Mouse (Mus musculus): ENCODE results near the gene Rngtt. TPM values are rescaled to one million over a fixed set of nuclear protein-coding genes. Genes with fewer than 3 reads are reported as not detected.

Rngtt gene
- polyA plus RNA-seq, 1 experiment = 51.9 TPM

DNA sequence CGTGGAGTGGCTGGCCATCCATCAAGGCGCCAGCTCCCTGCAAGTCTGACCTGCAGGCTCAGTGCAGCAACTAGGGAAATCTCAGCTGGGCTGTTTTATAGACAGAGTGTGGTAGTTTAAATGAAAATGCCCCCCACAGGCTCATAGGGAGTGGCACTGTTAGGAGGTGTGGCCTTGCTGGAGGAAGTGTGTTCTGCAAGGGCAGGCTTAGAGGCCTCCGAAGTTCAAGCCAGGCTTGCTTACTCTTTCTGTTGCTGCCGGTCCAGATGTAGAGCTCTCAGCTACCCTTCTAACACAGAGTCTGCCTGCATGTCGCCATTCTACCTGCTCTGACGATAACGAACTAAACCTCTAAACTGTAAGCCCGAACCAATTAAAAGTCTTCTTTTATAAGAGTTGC, 222.5 kb downstream of the Rngtt start:
- TF ChIP-seq CTCF (IDR thresholded peaks at IDR 0.05; ENCODE audit: low read depth, low read length) (no peak), POLR2A (IDR thresholded peaks at IDR 0.05; ENCODE audit: insufficient read depth, low read length) (no peak), EP300 (IDR thresholded peaks at IDR 0.05; ENCODE audit: insufficient read depth, low read depth, low read length) (no peak)
- Histone ChIP-seq H3K4me3 (ENCODE audit: low read depth, low read length) (peak overlapping the region; percentile 6; the same call in 1 of the 2 replicates), H3K9me3 (replicated peaks; ENCODE audit: control insufficient read depth, insufficient read depth, low read length, poor library complexity, severe bottlenecking) (no peaks in the 10 kb centered on the region), H3K27me3 (ENCODE audit: control insufficient read depth, insufficient read depth, low read length, poor library complexity, severe bottlenecking) (no peaks in the 10 kb centered on the region), H3K27ac (ENCODE audit: insufficient read depth, low read length) (no peak overlapping the region), H3K4me1 (ENCODE audit: control insufficient read depth, insufficient read depth, low read length) (no peaks in the 10 kb centered on the region), H3K9ac (ENCODE audit: low read depth, poor library complexity, severe bottlenecking) (peak overlapping the region; percentile 49; the same call in 1 of the 2 replicates), H3K36me3 (ENCODE audit: control insufficient read depth, insufficient read depth, low read length, poor library complexity, severe bottlenecking) (no peaks in the 10 kb centered on the region)

- Histone ChIP-seq H3K27me3 (ENCODE audit: control insufficient read depth, insufficient read depth, low read length, poor library complexity, severe bottlenecking) (no peaks in the 10 kb centered on the region), H3K4me1 (ENCODE audit: control insufficient read depth, insufficient read depth, low read length) (peaks cover 2% of the 10 kb centered on the region), H3K4me3 (ENCODE audit: low read depth, low read length) (no peak overlapping the region), H3K27ac (ENCODE audit: insufficient read depth, low read length) (no peak overlapping the region), H3K36me3 (ENCODE audit: control insufficient read depth, insufficient read depth, low read length, poor library complexity, severe bottlenecking) (no peaks in the 10 kb centered on the region), H3K9ac (ENCODE audit: low read depth, poor library complexity, severe bottlenecking) (no peak overlapping the region), H3K9me3 (replicated peaks; ENCODE audit: control insufficient read depth, insufficient read depth, low read length, poor library complexity, severe bottlenecking) (no peaks in the 10 kb centered on the region)
- TF ChIP-seq EP300 (IDR thresholded peaks at IDR 0.05; ENCODE audit: insufficient read depth, low read depth, low read length) = no peak
- no peak for TF ChIP-seq CTCF (IDR thresholded peaks at IDR 0.05; ENCODE audit: low read depth, low read length)
- no peak for TF ChIP-seq POLR2A (IDR thresholded peaks at IDR 0.05; ENCODE audit: insufficient read depth, low read length)
Observed at GRCm38 (mm10) chr4:33544755-33545576, 234.9 kb downstream of the Rngtt start.

GRCm38 (mm10) chr4:33545577-33545879, 235.4 kb downstream of the Rngtt start:
- no peak overlapping the region for H3K9ac ChIP-seq (ENCODE audit: low read depth, poor library complexity, severe bottlenecking)
- H3K9me3 ChIP-seq (replicated peaks; ENCODE audit: control insufficient read depth, insufficient read depth, low read length, poor library complexity, severe bottlenecking) = no peaks in the 10 kb centered on the region
- TF ChIP-seq CTCF (IDR thresholded peaks at IDR 0.05; ENCODE audit: low read depth, low read length) (no peak), POLR2A (IDR thresholded peaks at IDR 0.05; ENCODE audit: insufficient read depth, low read length) (no peak), EP300 (IDR thresholded peaks at IDR 0.05; ENCODE audit: insufficient read depth, low read depth, low read length) (no peak)
- no peak overlapping the region for H3K4me3 ChIP-seq (ENCODE audit: low read depth, low read length)
- H3K27me3 ChIP-seq (ENCODE audit: control insufficient read depth, insufficient read depth, low read length, poor library complexity, severe bottlenecking) = no peaks in the 10 kb centered on the region
- H3K4me1 ChIP-seq (ENCODE audit: control insufficient read depth, insufficient read depth, low read length) = peaks cover 2% of the 10 kb centered on the region
- H3K27ac ChIP-seq (ENCODE audit: insufficient read depth, low read length) = no peak overlapping the region
- no peaks in the 10 kb centered on the region for H3K36me3 ChIP-seq (ENCODE audit: control insufficient read depth, insufficient read depth, low read length, poor library complexity, severe bottlenecking)

DNA sequence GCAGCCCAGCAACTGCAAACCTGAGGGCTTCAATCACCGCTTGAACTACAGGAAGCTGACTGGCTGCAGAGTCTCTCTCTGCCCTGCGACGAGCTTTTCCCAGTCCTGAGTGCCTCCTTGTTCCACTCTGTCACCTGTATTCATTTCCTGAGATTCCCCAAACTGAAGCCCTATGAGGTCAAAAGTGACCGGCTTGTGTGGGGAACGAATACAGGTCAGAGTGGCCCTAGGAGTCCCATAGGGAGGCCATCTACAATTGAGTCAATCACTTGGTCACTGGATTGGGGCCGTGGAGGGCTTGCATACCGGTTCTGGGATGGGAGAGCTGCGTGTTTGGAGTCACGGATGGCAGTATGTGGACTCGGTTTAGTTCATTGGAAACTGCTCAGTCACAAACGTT, 236.2 kb downstream of the Rngtt start:
- Histone ChIP-seq H3K36me3 (ENCODE audit: control insufficient read depth, insufficient read depth, low read length, poor library complexity, severe bottlenecking) (no peaks in the 10 kb centered on the region), H3K4me3 (ENCODE audit: low read depth, low read length) (no peak overlapping the region), H3K27ac (ENCODE audit: insufficient read depth, low read length) (no peak overlapping the region), H3K9me3 (replicated peaks; ENCODE audit: control insufficient read depth, insufficient read depth, low read length, poor library complexity, severe bottlenecking) (peaks cover 6% of the 10 kb centered on the region; the same call in 1 of the 2 replicates), H3K9ac (ENCODE audit: low read depth, poor library complexity, severe bottlenecking) (no peak overlapping the region), H3K4me1 (ENCODE audit: control insufficient read depth, insufficient read depth, low read length) (peaks cover 2% of the 10 kb centered on the region), H3K27me3 (ENCODE audit: control insufficient read depth, insufficient read depth, low read length, poor library complexity, severe bottlenecking) (no peaks in the 10 kb centered on the region)
- TF ChIP-seq POLR2A (IDR thresholded peaks at IDR 0.05; ENCODE audit: insufficient read depth, low read length) = no peak
- no peak for TF ChIP-seq EP300 (IDR thresholded peaks at IDR 0.05; ENCODE audit: insufficient read depth, low read depth, low read length)
- no peak for TF ChIP-seq CTCF (IDR thresholded peaks at IDR 0.05; ENCODE audit: low read depth, low read length)

DNA sequence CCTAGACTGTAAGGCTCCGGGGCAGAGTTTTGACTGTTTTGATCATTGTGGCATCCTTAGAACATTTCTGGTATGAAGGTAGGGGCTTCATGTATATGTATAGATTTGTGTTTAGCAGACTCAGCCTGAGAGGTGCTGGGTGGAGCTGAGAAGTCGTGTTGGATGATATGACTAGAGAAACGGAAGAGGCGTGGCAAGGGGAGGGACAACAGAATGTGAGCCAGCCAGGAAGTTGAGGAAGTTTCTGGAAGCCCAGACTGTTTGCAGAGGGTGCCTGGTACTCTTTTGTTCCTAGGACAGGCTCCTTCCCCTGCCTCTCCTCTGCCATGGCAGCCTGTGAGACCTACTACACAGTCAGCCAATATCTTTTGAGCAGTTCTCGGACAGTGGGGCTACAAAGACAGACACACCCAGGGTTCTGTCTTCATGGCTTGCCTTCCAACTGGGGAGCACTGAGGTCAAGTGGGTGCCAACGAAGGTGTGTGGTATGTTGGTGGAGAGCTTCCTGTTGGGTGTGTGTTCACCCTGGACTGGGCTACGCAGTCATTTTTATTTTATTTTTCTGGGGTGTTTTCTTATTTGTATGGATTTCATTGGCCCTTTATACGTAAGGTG, 237.3 kb downstream of the Rngtt start:
- Histone ChIP-seq H3K27ac (ENCODE audit: insufficient read depth, low read length) (no peak overlapping the region), H3K36me3 (ENCODE audit: control insufficient read depth, insufficient read depth, low read length, poor library complexity, severe bottlenecking) (no peaks in the 10 kb centered on the region), H3K4me1 (ENCODE audit: control insufficient read depth, insufficient read depth, low read length) (peaks cover 2% of the 10 kb centered on the region), H3K27me3 (ENCODE audit: control insufficient read depth, insufficient read depth, low read length, poor library complexity, severe bottlenecking) (no peaks in the 10 kb centered on the region), H3K9me3 (replicated peaks; ENCODE audit: control insufficient read depth, insufficient read depth, low read length, poor library complexity, severe bottlenecking) (peaks cover 10% of the 10 kb centered on the region; the same call in 1 of the 2 replicates), H3K4me3 (ENCODE audit: low read depth, low read length) (no peak overlapping the region), H3K9ac (ENCODE audit: low read depth, poor library complexity, severe bottlenecking) (no peak overlapping the region)
- TF ChIP-seq CTCF (IDR thresholded peaks at IDR 0.05; ENCODE audit: low read depth, low read length) (no peak), EP300 (IDR thresholded peaks at IDR 0.05; ENCODE audit: insufficient read depth, low read depth, low read length) (no peak), POLR2A (IDR thresholded peaks at IDR 0.05; ENCODE audit: insufficient read depth, low read length) (no peak)

DNA sequence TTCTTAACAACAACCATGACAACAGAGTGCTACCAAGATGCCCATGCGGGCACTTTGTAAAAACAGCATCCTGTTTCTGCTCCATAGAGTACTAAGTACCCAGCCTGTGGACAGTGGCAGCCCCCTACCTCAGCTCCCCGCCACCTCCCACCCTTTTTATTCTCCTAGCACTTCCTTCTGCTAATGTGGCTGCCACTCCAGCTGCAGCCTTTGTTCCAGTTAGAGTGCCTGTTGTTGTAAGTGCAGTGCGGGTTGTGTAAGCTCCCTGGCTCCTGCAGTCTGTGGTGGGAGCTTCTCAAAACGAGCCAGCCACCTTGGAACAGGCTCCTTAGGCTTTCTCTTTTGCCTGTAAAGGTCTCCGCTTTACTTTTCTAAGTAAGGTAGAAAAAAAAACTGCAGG, 239.5 kb downstream of the Rngtt start:
- no peak overlapping the region for H3K9ac ChIP-seq (ENCODE audit: low read depth, poor library complexity, severe bottlenecking)
- peaks cover 13% of the 10 kb centered on the region; the same call in 1 of the 2 replicates for H3K9me3 ChIP-seq (replicated peaks; ENCODE audit: control insufficient read depth, insufficient read depth, low read length, poor library complexity, severe bottlenecking)
- no peak overlapping the region for H3K4me3 ChIP-seq (ENCODE audit: low read depth, low read length)
- H3K27me3 ChIP-seq (ENCODE audit: control insufficient read depth, insufficient read depth, low read length, poor library complexity, severe bottlenecking) = no peaks in the 10 kb centered on the region
- H3K36me3 ChIP-seq (ENCODE audit: control insufficient read depth, insufficient read depth, low read length, poor library complexity, severe bottlenecking) = no peaks in the 10 kb centered on the region
- no peak for TF ChIP-seq POLR2A (IDR thresholded peaks at IDR 0.05; ENCODE audit: insufficient read depth, low read length)
- no peak for TF ChIP-seq CTCF (IDR thresholded peaks at IDR 0.05; ENCODE audit: low read depth, low read length)
- TF ChIP-seq EP300 (IDR thresholded peaks at IDR 0.05; ENCODE audit: insufficient read depth, low read depth, low read length) = no peak
- no peak overlapping the region for H3K27ac ChIP-seq (ENCODE audit: insufficient read depth, low read length)
- peaks cover 2% of the 10 kb centered on the region for H3K4me1 ChIP-seq (ENCODE audit: control insufficient read depth, insufficient read depth, low read length)

Other genes with a start within 250 kb of the Rngtt start
- not detected in 2 replicates for gene Gabrr2, start 247.3 kb upstream of the Rngtt start, polyA plus RNA-seq (2011; ENCODE audit: insufficient read depth, insufficient read length, low read depth, missing spikeins)
- not detected in 2 replicates for gene Gabrr1, start 177.8 kb upstream of the Rngtt start, polyA plus RNA-seq (2011; ENCODE audit: insufficient read depth, insufficient read length, low read depth, missing spikeins)
- 4.2 and 4.4 TPM in 2 replicates for gene Pm20d2, start 120.6 kb upstream of the Rngtt start, polyA plus RNA-seq (2011; ENCODE audit: insufficient read depth, insufficient read length, low read depth, missing spikeins)
- gene Srsf12, start 101.3 kb upstream of the Rngtt start, polyA plus RNA-seq (2011; ENCODE audit: insufficient read depth, insufficient read length, low read depth, missing spikeins) = 5.3 and 6.2 TPM in 2 replicates
- gene Pnrc1, start 20.1 kb upstream of the Rngtt start, polyA plus RNA-seq (2011; ENCODE audit: insufficient read depth, insufficient read length, low read depth, missing spikeins) = 70.2 and 72.9 TPM in 2 replicates

All from ES-Bruce4 (cell line).